Mouse (Mus musculus) embryonic facial prominence, embryonic 15.5 days (tissue): ENCODE results near the gene Syt11. TPM values are rescaled to one million over a fixed set of nuclear protein-coding genes. Genes with fewer than 3 reads are reported as not detected.

Experiments
- ATAC-seq: fragments of 200-750 bp; cut with Nextera tagmentation; 2 replicates; pipeline ENCODE4 v1.8.0; 2017; ENCODE audit warnings: low read depth, moderate TSS enrichment; ENCODE audit not compliant: insufficient number of reproducible peaks, low FRiP score, low TSS enrichment
- H3K27ac ChIP-seq: fragments of 300-500 bp; sonication (generic); replicated peaks from 2 replicates; pipeline ENCODE4 v1.5.1; 2015; ENCODE audit warnings: mild to moderate bottlenecking, inconsistent platforms
- H3K27me3 ChIP-seq: fragments of 300-500 bp; sonication (generic); 2 replicates; pipeline ENCODE4 v1.6.1; 2015; ENCODE audit warnings: inconsistent platforms
- H3K36me3 ChIP-seq: fragments of 300-500 bp; sonication (generic); 2 replicates; pipeline ENCODE4 v1.6.1; 2015; ENCODE audit warnings: mild to moderate bottlenecking, inconsistent platforms
- H3K4me1 ChIP-seq: fragments of 300-500 bp; sonication (generic); 2 replicates; pipeline ENCODE4 v1.6.1; 2015; ENCODE audit warnings: inconsistent platforms
- H3K4me2 ChIP-seq: fragments of 300-500 bp; sonication (generic); replicated peaks from 2 replicates; pipeline ENCODE4 v1.6.1; 2015; ENCODE audit warnings: mild to moderate bottlenecking, inconsistent platforms
- H3K4me3 ChIP-seq: fragments of 300-500 bp; sonication (generic); replicated peaks from 2 replicates; pipeline ENCODE4 v1.5.1; 2015; ENCODE audit warnings: mild to moderate bottlenecking, inconsistent platforms
- H3K9ac ChIP-seq: fragments of 300-500 bp; sonication (generic); 2 replicates; pipeline ENCODE4 v1.6.1; 2015; ENCODE audit warnings: inconsistent platforms
- H3K9me3 ChIP-seq: fragments of 300-500 bp; sonication (generic); replicated peaks from 2 replicates; pipeline ENCODE4 v1.6.1; 2016; ENCODE audit warnings: inconsistent platforms
- WGBS: fragments of 180-500 bp; shearing (Covaris S2); methylation state at CpG from one replicate; pipeline ENCODE4 v1.1.7; 2015; 5-methylcytosine and 5-hydroxymethylcytosine counted together
- polyA plus RNA-seq: library from polyadenylated mRNA; unstranded; fragments of >200 nt; fragmentation: Nextera tagmentation; extraction: Ambion mirVana; gene quantifications from 2 replicates; pipeline ENCODE4 v1.2.1, GENCODE M21; 2015

Syt11 gene
- polyA plus RNA-seq, 1 experiment from 2014 or later: 23.3 TPM

DNA sequence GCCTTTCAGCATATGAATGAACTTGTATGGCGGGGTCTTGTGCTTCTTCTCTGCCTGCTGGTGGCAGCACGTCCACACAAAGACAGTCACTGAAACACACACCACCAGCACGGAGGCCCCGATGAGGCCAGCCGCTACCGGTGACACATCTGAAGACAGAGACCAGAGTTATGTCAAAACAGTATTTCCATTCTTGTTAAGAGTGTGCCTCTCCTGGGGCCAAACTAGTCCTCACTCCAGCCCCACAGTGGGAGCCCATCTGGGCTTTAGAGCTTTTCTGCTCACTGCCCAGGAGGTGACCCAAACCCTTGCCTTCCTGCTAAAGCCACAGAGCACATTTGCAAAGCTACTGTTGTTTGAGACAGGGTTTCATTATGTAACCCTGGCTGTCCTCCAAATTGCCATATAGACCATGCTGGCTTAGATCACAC, 12.5 kb downstream of the Syt11 start:
- whole genome bisulfite sequencing: 54% methylated on average over 6 of the region's 6 CpGs
- no peak overlapping the region for H3K27ac ChIP-seq

DNA sequence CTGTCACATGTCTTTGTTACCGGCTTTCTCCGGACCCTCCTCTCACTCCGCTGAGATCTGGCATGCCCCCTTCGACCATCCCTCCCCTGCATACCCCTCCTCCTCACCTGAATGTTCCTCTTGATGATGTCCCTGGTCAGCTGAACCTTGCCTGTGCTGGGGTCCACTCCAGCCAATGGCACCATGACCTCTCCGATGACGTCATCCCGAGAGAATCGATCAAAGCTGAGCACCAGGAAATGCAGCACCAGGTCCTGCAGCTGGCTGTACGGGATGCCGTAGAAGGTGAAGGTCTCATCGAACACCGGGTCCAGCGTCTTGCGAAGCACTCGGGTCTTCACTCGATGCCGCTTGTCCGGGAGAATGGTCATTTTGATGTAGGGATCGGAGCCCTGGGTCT, 13.3 kb downstream of the Syt11 start:
- H3K9ac ChIP-seq: no peak overlapping the region
- H3K4me2 ChIP-seq: no peak overlapping the region
- 94% methylated on average over 19 of the region's 19 CpGs for WGBS
- H3K4me1 ChIP-seq: peaks cover 9% of the 10 kb centered on the region
- H3K4me3 ChIP-seq: no peak overlapping the region
- H3K27me3 ChIP-seq: no peaks in the 10 kb centered on the region
- H3K36me3 ChIP-seq: peaks cover 4% of the 10 kb centered on the region; the same call in 1 of the 2 replicates
- H3K9me3 ChIP-seq: no peaks in the 10 kb centered on the region
- ATAC-seq: no peak
- H3K27ac ChIP-seq: no peak overlapping the region

More for the DNA sequence above, 12.5 kb downstream of the Syt11 start:
- H3K4me3 ChIP-seq: no peak overlapping the region
- no peak overlapping the region for H3K9ac ChIP-seq
- no peaks in the 10 kb centered on the region for H3K27me3 ChIP-seq
- peaks cover 4% of the 10 kb centered on the region; the same call in 1 of the 2 replicates for H3K36me3 ChIP-seq
- H3K9me3 ChIP-seq: no peaks in the 10 kb centered on the region
- no peak overlapping the region for H3K4me2 ChIP-seq
- H3K4me1 ChIP-seq: peaks cover 9% of the 10 kb centered on the region
- no peak for ATAC-seq

DNA sequence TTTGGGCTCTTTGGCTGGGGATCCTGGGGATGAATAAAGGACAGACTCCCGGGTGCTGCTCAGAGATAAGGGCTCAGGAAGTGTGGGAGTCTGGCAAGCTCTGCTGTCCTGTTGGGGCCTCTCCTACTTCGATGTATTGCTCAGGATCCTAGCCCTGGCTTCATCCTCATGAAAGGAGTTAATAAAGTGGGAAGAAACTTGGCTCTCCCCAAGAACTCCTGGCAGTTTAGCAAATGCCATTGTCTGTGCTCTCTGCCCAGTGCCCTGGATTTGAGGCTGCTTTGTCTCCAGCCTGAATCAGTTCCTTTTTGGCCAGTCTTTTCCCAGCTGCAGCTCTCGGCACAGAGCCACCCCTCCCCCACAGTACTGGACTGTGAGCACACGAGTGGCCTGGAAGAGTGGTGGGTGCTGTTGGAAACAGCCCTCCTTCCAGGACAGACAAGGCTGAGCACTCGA, 16.9 kb downstream of the Syt11 start:
- no peaks in the 10 kb centered on the region for H3K27me3 ChIP-seq
- H3K36me3 ChIP-seq: peaks cover 4% of the 10 kb centered on the region; the same call in 1 of the 2 replicates
- peak overlapping the region; percentile 71 for H3K27ac ChIP-seq
- H3K4me1 ChIP-seq: peaks cover 9% of the 10 kb centered on the region
- H3K4me3 ChIP-seq: no peak overlapping the region
- H3K9me3 ChIP-seq: no peaks in the 10 kb centered on the region
- WGBS: 20% methylated on average over 5 of the region's 5 CpGs
- H3K4me2 ChIP-seq: no peak overlapping the region
- no peak overlapping the region for H3K9ac ChIP-seq
- ATAC-seq: no peak

DNA sequence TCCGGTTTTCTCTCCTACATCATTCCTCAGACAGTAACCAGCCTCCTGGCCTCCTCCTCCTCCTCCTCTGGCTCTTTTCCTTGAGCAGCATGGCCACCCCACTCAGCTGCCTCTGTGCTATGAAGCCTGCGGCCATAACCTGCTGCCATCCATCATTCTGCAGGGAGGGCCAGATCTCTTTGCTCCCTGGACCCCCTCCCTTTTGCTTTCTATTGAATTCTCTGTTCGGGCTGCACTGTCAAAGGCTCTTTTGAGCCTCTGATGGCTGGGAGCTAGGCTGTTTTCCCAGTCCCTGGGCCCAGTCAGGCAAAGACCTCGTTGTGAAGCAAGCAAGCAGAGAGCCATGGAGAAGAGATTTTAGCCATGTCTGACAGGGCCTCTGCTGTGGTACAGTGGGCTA, 18.7 kb downstream of the Syt11 start:
- ATAC-seq: no peak
- no peak overlapping the region for H3K4me3 ChIP-seq
- H3K4me2 ChIP-seq: no peak overlapping the region
- no peaks in the 10 kb centered on the region for H3K27me3 ChIP-seq
- peaks cover under 1% of the 10 kb centered on the region; the same call in 1 of the 2 replicates for H3K36me3 ChIP-seq
- 51% methylated on average over 4 of the region's 4 CpGs for WGBS
- H3K27ac ChIP-seq: no peak overlapping the region
- H3K9me3 ChIP-seq: no peaks in the 10 kb centered on the region
- H3K4me1 ChIP-seq: peaks cover 9% of the 10 kb centered on the region
- no peak overlapping the region for H3K9ac ChIP-seq

DNA sequence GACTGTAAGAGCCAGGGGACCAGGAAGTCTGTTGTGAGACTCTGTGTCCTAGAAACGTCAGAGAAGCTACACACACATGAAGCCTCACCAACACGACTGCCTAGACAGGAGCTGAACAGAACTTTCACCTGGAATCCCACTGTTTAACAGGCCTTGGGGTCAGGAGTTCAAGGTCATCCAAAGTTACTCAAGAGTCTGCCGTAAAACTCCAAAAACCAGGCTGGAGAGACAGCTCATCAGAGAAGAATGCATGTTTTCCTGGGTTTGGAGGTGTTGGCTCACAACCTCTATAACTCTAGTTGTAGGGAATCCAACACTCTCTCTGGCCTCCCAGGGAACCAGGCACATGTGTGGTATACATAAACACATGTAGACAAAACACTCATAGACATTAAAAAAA, 19.4 kb downstream of the Syt11 start:
- Histone ChIP-seq H3K9me3 (no peaks in the 10 kb centered on the region), H3K27me3 (no peaks in the 10 kb centered on the region)
- WGBS: 62% methylated on average over 3 of the region's 3 CpGs

DNA sequence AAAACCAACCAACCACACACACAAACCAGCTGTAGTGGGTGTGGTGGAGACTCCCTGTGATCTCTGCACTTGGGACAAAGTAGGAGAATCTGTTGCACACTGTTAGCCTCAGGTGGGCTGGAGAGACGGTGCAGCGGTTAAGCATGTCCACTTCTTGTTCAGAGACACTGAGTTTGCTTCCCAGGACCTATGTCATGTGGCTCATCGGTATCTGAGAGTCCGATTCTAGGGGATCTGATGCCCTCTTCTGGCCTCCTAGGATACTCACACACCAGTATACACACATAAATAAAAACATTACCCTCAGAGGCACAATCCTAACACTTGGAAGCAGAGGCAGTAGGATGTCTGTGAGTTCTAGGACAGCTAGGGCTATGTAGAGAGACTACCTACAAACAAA, 20.7 kb downstream of the Syt11 start:
- Histone ChIP-seq H3K4me1 (peaks cover 9% of the 10 kb centered on the region), H3K4me3 (no peak overlapping the region), H3K9ac (no peak overlapping the region), H3K27me3 (no peaks in the 10 kb centered on the region), H3K9me3 (no peaks in the 10 kb centered on the region), H3K27ac (no peak overlapping the region), H3K36me3 (0 out of 2 replicates have a peak, but pooled peaks cover 2% of the 10 kb centered on the region), H3K4me2 (no peak overlapping the region)
- 78% methylated on average over 4 of the region's 4 CpGs for WGBS
- ATAC-seq: no peak

More for the DNA sequence above, 19.4 kb downstream of the Syt11 start:
- Histone ChIP-seq H3K4me2 (no peak overlapping the region), H3K4me1 (peaks cover 9% of the 10 kb centered on the region), H3K4me3 (no peak overlapping the region), H3K27ac (no peak overlapping the region), H3K36me3 (no peaks in the 10 kb centered on the region), H3K9ac (no peak overlapping the region)
- no peak for ATAC-seq

DNA sequence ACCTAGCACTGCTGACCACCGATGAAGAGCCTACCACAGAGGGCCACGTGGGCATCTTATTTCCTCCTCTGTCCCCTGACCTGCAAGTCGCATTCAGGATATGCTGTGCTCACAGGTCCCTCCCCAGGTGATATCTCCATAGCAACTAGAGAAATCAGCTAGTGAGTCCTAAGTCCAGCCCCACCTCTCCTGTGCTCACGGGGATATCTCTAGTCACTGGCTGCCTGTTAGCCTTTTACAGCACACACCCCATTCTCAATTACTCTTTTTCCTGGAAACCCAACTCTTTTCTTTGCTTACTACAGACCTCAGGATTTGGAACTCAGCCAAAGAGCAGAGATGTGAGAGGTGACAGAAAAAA, 28.1 kb downstream of the Syt11 start:
- ATAC-seq: no peak
- Histone ChIP-seq H3K4me3 (no peak overlapping the region), H3K4me2 (no peak overlapping the region), H3K27me3 (no peaks in the 10 kb centered on the region), H3K27ac (no peak overlapping the region), H3K36me3 (peaks cover 26% of the 10 kb centered on the region), H3K9ac (no peak overlapping the region), H3K4me1 (no peaks in the 10 kb centered on the region), H3K9me3 (0 out of 2 replicates have a peak, but pooled peaks cover 13% of the 10 kb centered on the region)
- WGBS: 90% methylated on average over 4 of the region's 4 CpGs

DNA sequence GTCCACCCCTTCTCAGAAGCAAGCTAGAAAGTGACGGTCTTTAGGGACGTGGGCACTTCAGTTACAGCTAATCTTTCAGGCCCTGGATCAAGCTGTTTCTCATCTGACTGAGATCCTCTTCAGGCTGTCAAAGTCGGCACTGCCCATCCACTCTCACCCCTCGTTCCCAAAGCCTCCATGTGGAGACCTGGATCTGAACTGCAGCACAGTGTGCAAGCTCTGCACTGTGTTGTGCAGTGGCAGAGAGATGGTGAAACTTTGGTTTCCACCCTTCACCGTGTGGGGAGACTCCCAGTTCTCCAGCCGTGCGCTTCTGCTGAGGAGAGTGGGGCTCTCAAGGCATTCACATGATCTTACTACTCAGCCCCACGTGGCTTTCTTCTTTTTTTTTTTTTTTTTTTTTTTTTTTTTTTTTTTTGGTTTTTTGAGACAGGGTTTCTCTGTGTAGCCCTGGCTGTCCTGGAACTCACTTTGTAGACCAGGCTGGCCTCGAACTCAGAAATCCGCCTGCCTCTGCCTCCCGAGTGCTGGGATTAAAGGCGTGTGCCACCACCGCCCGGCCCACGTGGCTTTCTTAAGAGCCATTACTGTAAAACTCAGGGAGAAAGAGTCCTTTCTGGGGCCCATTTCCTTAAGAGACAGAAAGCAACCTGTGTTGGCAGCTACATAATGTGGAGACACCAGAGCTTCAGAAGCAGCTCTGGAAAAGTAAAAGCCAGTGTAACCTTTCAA, 28.7 kb downstream of the Syt11 start:
- 0 out of 2 replicates have a peak, but pooled peaks cover 13% of the 10 kb centered on the region for H3K9me3 ChIP-seq
- H3K9ac ChIP-seq: no peak overlapping the region
- H3K27ac ChIP-seq: no peak overlapping the region
- 90% methylated on average over 14 of the region's 15 CpGs for WGBS
- no peak for ATAC-seq
- H3K4me2 ChIP-seq: no peak overlapping the region
- H3K4me1 ChIP-seq: no peaks in the 10 kb centered on the region
- no peak overlapping the region for H3K4me3 ChIP-seq
- peaks cover 26% of the 10 kb centered on the region for H3K36me3 ChIP-seq
- H3K27me3 ChIP-seq: no peaks in the 10 kb centered on the region

DNA sequence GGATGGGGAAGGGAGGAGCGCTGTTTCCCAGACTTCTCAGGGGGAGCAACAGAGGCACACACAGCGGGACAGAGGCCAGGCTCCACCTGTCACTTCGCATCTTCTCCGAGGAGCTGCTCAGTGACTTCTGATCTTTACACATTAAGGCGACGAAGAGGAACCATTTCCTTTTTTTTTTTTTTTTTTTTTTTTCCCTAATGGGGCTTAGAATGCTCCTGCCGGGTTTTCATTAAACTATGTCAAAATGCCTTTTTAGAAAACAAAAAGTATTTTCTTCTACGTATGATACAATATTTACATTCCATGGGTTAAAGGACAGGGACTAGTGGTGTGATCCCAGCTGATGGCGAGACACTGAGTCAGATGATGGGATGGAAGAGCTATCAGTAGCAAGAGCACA, 29.4 kb downstream of the Syt11 start:
- no peak overlapping the region for H3K27ac ChIP-seq
- no peak overlapping the region for H3K9ac ChIP-seq
- H3K4me1 ChIP-seq: no peaks in the 10 kb centered on the region
- 0 out of 2 replicates have a peak, but pooled peaks cover 13% of the 10 kb centered on the region for H3K9me3 ChIP-seq
- WGBS: 81% methylated on average over 9 of the region's 9 CpGs
- no peak overlapping the region for H3K4me2 ChIP-seq
- ATAC-seq: no peak
- H3K27me3 ChIP-seq: no peaks in the 10 kb centered on the region
- H3K36me3 ChIP-seq: peaks cover 26% of the 10 kb centered on the region
- no peak overlapping the region for H3K4me3 ChIP-seq

DNA sequence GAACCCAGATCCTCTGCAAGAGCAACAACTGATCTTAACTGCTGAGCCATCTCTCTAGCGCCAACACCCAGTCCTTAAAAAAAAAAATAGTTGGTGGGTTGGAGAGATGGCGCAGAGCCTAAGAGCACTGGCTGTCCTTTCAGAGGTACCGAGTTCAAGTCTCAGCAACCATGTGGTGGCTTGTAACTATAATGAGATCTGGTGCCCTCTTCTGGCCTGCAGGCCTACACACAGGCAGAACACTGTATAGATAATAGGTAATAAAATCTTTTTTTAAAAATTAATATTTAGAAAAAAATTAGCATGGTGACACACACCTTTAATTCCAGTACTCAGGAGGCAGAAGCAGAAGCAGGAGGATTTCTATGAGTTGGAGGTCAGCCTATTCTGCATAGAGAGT, 34.8 kb downstream of the Syt11 start:
- Histone ChIP-seq H3K4me2 (no peak overlapping the region), H3K36me3 (no peaks in the 10 kb centered on the region), H3K9ac (no peak overlapping the region), H3K9me3 (no peaks in the 10 kb centered on the region), H3K4me3 (no peak overlapping the region), H3K27ac (no peak overlapping the region), H3K4me1 (no peaks in the 10 kb centered on the region), H3K27me3 (no peaks in the 10 kb centered on the region)
- whole genome bisulfite sequencing: 90% methylated on average over 3 of the region's 3 CpGs
- no peak for ATAC-seq

DNA sequence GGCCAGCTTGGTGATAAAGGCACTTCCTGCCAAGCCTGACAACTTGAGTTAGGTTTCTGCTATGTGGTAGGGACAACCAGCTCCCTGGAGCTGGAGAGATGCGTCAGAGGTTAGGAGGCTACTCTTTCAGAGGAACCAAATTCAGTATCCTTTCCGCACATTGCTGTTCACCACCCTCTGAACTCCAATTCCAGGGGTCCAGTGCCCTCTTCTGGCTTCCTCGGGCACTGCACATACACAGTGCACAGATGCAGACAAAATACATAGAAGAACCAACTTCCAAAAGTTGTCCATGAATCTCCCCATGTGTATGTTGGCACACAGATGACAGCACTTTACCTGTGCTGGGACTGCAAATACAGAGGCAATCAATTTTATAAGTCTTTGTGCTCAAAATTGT, 36.3 kb downstream of the Syt11 start:
- no peak overlapping the region for H3K4me2 ChIP-seq
- H3K4me3 ChIP-seq: no peak overlapping the region
- WGBS: 39% methylated on average over 3 of the region's 3 CpGs
- H3K9me3 ChIP-seq: no peaks in the 10 kb centered on the region
- no peaks in the 10 kb centered on the region for H3K4me1 ChIP-seq
- no peaks in the 10 kb centered on the region for H3K36me3 ChIP-seq
- no peaks in the 10 kb centered on the region for H3K27me3 ChIP-seq
- ATAC-seq: no peak
- H3K27ac ChIP-seq: no peak overlapping the region
- no peak overlapping the region for H3K9ac ChIP-seq

DNA sequence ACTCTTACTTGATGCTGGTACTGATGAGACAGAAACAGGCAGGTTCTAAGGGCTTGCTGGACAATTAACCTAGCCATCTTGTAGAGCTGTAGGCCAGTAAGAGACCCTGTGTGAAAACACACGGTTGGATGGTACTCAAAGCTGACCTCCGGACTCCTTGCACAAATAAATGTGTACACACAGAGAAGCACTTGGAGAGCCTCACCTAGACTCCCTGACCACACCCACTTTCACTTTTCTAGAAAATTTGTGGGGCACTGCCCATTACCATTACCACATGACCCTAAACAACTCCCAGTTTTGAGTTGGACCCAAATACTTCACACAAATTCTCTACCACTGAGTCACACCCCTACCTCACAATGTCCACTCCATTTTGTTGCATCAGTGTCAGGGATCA, 38.4 kb downstream of the Syt11 start:
- WGBS: 96% methylated on average over 2 of the region's 2 CpGs
- Histone ChIP-seq H3K27me3 (no peaks in the 10 kb centered on the region), H3K4me3 (no peak overlapping the region), H3K36me3 (0 out of 2 replicates have a peak, but pooled peaks cover 8% of the 10 kb centered on the region), H3K9ac (no peak overlapping the region), H3K4me1 (no peaks in the 10 kb centered on the region), H3K27ac (no peak overlapping the region), H3K9me3 (no peaks in the 10 kb centered on the region), H3K4me2 (no peak overlapping the region)
- ATAC-seq: no peak
